Mouse (Mus musculus): ENCODE data around the gene Rap1gap2.

Rap1gap2 gene

GRCm38 (mm10) chr11:74502485-74502884, 108.2 kb downstream of the Rap1gap2 start:
- no peak for DNase-seq (ENCODE audit: extremely low spot score)

DNA sequence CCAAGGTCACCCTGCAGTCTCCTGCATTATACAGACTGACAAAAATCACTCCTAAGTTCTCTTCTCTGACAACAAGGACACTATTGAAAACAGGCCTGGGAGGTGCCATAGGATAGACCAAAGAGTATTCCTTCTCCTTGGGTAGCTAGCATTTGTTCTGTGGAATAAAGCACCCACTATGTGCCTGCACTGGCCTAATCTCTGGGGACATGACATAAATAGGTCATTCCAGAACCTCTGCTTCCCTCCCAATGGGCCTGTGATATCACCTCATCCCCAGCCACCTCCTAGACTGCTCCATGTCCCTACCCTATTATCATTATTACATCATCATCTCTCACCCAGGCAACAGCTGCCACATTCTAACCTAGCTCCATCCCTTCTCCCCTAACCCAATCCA, 108.7 kb downstream of the Rap1gap2 start:
- no peak for DNase-seq (ENCODE audit: extremely low spot score)

- DNase-seq (ENCODE audit: extremely low spot score) = no peak
Observed at GRCm38 (mm10) chr11:74501061-74501460, 109.7 kb downstream of the Rap1gap2 start.

DNA sequence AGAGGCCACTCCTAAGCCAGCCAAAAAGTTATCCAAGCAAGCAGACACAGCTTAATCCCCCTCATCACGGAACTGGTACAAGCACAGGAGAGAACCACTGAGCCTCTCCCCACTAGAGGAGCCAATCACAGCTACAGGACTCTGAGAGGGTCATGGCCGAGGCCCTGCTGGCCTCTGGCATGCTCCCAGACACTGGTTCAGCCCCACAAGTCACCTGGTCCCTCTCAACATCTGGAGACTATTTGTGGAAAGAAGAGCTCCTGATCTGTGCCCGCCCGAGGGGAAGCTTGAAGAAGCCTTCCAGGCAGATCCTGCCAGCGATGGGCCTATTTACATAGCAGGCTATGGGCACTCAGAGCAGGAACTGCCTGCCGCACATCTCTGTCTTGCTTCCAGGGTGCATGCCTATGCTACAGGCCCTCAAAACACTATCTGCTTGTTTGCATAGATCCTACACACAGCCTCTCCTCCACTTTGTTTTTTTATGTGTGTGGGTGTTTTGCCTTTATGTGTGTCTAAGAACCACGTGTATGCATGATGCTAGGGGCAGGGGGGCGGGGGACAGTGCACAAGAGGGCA, 111.1 kb downstream of the Rap1gap2 start:
- peak; percentile 10 for DNase-seq (ENCODE audit: extremely low spot score)

DNA sequence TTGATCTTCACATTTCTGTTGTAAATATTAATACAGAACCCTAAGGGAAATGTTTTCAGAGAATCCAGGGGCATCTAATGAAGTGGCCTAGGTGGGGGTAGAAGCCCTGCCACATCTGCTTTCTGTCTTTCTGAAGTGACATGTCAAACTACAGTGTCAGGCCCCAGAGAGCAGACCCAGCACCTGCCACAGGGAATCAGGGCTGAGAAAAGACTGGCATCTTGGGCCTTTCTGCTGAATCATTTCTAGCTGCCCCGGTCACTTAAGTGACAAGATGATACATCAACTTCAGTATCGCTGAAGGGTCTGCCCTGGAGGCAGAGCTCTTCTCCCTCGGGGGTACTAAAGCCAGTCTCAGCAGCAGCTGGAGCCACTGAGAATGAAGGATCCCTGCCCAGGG, 111.7 kb downstream of the Rap1gap2 start:
- no peak for DNase-seq (ENCODE audit: extremely low spot score)

DNA sequence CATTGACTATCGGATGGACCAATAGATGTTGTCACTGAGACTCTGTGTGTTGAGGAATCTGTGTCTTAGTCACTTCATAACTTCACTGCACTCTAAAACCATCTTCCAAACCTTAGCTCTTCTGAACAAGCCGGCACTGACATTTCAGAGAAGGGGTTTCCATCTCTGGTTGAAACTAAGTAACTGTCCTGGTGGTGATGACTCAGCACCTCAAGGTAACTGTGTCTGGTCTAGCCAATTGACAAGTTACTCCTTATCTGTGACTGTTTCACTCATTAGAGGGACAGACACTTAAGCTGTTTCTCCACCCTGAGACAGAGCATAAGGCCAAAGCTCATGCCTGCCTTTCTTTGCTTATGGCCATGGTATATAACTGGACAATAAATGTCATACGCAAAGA, 114.1 kb downstream of the Rap1gap2 start:
- no peak for DNase-seq (ENCODE audit: extremely low spot score)

DNA sequence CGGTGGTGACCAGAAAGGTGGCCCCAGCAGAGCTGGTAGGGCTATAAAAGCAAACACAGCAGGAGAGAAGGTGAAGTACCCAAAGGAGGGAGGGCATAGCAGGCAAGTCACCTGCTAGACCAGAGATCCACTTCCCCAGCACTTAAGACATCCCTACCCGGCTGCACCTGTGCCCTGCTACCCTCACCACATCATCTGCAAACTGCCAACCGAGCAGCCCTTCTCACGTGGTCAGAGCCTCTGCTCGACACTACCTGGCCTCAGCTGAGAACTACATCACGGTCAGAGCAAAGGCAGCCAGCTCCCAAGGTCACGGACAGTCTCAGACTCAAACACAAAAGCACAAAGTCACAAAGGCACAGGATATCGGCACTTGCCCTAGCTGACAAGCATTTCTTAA, 116.8 kb downstream of the Rap1gap2 start:
- no peak for DNase-seq (ENCODE audit: extremely low spot score)

DNA sequence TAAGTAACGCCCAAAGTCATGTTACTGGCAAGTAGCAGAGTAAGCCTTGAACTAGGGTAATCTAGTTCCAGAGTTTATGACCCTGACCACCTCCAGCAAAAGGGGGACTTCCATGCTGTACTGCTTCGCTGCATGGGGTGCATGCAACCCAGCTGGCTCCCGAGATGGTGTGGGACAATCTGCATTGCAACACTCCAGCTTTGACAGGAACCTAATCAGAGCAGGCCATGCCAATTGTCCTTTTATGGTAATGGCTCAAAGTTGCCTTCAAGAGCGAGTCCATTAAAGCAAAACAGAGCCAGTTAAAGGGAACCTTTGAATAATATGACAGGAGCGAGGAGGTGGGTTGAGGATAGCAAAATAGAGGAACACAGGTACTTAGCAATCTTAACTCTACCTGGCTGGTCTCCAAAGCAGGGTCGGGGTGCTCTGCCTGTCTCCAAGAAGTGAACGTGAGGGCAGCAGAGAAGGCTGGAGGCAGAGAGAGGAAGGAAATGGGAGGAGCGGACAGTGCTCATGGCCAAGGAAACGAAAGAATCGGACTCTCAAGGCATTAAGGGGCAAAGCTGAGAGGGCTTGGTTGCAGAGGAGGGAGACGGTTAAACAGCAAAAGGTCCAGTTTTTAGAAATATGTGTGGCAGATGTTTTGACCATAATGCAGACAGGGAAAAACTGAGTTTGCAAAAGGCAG, 117.4 kb downstream of the Rap1gap2 start:
- DNase-seq (ENCODE audit: extremely low spot score) = no peak

DNA sequence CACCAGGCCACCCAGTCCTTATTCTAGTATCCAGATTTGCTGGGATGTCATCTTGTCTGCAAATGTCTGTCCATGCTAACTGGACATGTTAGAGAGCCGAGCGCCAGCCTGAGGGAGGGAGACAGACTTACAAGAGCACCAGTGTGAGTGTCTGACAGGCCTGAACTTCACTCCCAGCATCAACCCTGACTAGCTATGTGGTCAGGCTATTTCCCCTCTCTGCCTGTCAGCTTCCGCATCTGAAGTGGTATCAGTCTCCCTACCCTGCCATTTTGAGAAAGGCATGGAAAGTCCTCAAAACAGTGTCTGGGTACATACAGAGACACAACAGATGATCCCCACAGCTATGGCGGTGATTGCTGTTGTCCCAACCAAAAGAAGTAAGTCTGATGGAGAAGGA, 119.6 kb downstream of the Rap1gap2 start:
- DNase-seq (ENCODE audit: extremely low spot score) = no peak

DNA sequence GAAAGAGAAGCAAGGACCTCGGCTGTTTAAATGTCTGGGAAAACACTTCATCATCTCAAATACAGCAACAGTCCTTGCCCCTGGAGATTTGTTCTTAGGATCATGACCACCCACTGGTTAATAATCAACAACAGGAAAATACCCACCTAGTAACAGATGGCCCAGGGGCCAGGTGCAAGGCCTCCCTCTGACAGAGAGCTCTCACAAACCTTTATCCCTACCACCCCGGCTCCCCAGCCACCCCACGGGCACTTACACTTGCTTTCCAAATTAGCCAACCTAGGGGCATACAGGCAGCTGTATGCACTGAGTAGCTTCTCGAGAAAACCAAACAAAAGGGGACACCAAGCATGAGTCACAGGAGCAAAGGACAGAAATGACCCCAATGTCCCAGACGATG, 121.5 kb downstream of the Rap1gap2 start:
- DNase-seq (ENCODE audit: extremely low spot score) = no peak

- DNase-seq (ENCODE audit: extremely low spot score) = no peak
Observed at GRCm38 (mm10) chr11:74487952-74488351, 122.8 kb downstream of the Rap1gap2 start.

GRCm38 (mm10) chr11:74485435-74486217, 125.1 kb downstream of the Rap1gap2 start:
- DNase-seq (ENCODE audit: extremely low spot score) = no peak

GRCm38 (mm10) chr11:74483871-74484270, 126.8 kb downstream of the Rap1gap2 start:
- no peak for DNase-seq (ENCODE audit: extremely low spot score)

GRCm38 (mm10) chr11:74483153-74483817, 127.4 kb downstream of the Rap1gap2 start:
- DNase-seq (ENCODE audit: extremely low spot score) = no peak

DNA sequence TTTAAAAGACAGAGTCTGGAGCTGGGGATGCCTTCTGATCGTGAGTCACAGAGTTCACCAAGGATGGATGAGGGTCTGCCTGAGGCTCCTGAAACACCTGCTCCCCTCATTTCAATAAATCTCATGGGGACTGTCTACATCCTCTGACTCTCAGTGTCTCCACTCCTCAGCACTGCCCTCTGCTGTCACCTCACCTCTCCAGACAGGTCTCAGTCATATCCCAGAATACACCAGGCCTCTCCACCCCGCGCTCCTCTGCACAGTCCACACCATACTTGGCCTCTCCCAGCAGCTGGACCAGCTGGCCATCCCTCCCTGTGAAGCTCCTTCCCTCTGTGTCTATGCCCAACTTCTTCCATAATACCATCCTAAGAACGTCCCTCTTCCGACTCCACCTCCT, 128.9 kb downstream of the Rap1gap2 start:
- DNase-seq (ENCODE audit: extremely low spot score) = no peak

- no peak for DNase-seq (ENCODE audit: extremely low spot score)
Observed at GRCm38 (mm10) chr11:74479715-74480289, 130.9 kb downstream of the Rap1gap2 start.

DNA sequence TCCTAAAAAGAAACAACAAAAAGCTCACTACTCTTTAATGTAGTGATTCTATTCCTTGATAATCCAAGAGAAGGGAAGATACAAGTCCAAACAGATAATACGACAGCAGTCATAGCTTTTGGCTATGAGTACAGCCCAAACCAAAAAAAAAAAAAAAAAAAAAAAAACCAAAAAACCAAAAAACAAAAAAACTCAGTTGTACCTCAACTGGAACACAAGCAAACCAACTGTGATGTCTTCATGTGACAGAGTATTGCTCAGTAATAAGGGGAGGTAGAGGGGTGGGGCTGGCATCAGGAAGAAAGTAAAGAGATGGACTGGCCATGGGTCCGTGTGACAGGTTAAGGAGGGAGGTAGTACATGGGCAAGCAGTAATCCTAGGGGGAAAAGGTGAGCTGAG, 131.8 kb downstream of the Rap1gap2 start:
- no peak for DNase-seq (ENCODE audit: extremely low spot score)

DNA sequence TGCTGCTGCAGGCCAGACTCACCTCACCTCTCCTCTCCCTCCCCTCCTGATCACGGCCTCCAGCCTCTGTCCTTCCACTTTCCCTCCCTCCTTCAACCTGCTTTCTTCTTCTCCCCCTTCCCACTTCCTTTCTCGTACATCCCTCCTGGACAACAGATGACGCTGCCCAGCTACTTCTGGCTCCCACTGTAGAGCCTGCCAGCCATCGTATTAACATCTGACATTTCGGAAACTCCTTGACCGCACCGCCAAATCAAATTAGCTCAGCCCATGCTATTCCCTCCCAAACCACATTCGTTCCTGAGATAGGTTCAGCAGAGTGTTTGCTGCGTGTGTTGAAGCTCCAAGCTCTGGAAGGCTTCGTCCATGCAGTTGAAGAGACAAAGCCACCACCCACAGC, 138.0 kb downstream of the Rap1gap2 start:
- no peak for DNase-seq (ENCODE audit: extremely low spot score)

- peak; percentile 29 for DNase-seq (ENCODE audit: extremely low spot score)
Observed at GRCm38 (mm10) chr11:74468195-74468594, 142.5 kb downstream of the Rap1gap2 start.

GRCm38 (mm10) chr11:74465712-74466111, 145.0 kb downstream of the Rap1gap2 start:
- DNase-seq (ENCODE audit: extremely low spot score) = no peak

- DNase-seq (ENCODE audit: extremely low spot score) = no peak
Observed at GRCm38 (mm10) chr11:74464181-74464977, 146.3 kb downstream of the Rap1gap2 start.
